Comparison of ENCODE assay signal across 8 mouse cellular contexts in genomic region chr2:132576522-132577135, GRCm38 (mm10). TPM values are rescaled to one million over a fixed set of nuclear protein-coding genes. Genes with fewer than 3 reads are reported as not detected.
DNase-seq lines count a peak whose midpoint lies in the region; ATAC-seq and TF ChIP-seq lines count a peak whose summit lies in the region.

No protein-coding gene starts in this region.

- H3K4me1 ChIP-seq in heart, embryonic 10.5 days: peaks cover 16% of the 10 kb centered on the region
- H3K4me1 ChIP-seq in hindbrain, embryonic 12.5 days: peaks cover 19% of the 10 kb centered on the region
- peaks cover 17% of the 10 kb centered on the region for H3K4me1 ChIP-seq in midbrain, embryonic 10.5 days
- peaks cover 8% of the 10 kb centered on the region for H3K4me1 ChIP-seq in thymus, adult 2 months (replicated peaks; ENCODE audit: control insufficient read depth, insufficient read depth, low read length)

- DNase-seq in heart, embryonic 10.5 days (ENCODE audit: low spot score): no peak
- DNase-seq in heart, adult 9 months (ENCODE audit: low spot score in 2 of 2): no peak
- peak; percentile 55 for DNase-seq in adipocyte (ENCODE audit: low spot score)
- DNase-seq in midbrain, embryonic 10.5 days (ENCODE audit: low spot score): no peak
- no peak for DNase-seq in thymus, adult 2 months
- DNase-seq in right cerebral cortex, adult 2 months (ENCODE audit: low spot score in 2 of 2): no peak
- DNase-seq in testis, postnatal 10 days (ENCODE audit: low spot score): no peak

- ATAC-seq in hindbrain, embryonic 12.5 days (ENCODE audit: low FRiP score): no peak

- no peak for TF ChIP-seq CTCF in thymus, adult 2 months (IDR thresholded peaks at IDR 0.05; ENCODE audit: borderline replicate concordance, control insufficient read depth, extremely low read depth, insufficient read depth, low read length, poor library complexity)

- WGBS in heart, embryonic 10.5 days: 54% methylated on average over 3 of the region's 3 CpGs
- 54% methylated on average over 3 of the region's 3 CpGs for WGBS in hindbrain, embryonic 12.5 days
- WGBS in midbrain, embryonic 10.5 days: 61% methylated on average over 3 of the region's 3 CpGs
- WGBS in thymus, adult 2 months: 8% methylated on average over 3 of the region's 3 CpGs

- peak overlapping the region; percentile 99; the same call in 1 of the 2 replicates for H3K27ac ChIP-seq in heart, embryonic 10.5 days
- H3K27ac ChIP-seq in hindbrain, embryonic 12.5 days: no peak overlapping the region
- no peak overlapping the region for H3K27ac ChIP-seq in midbrain, embryonic 10.5 days (replicated peaks)
- H3K27ac ChIP-seq in thymus, adult 2 months (ENCODE audit: control insufficient read depth, insufficient read depth, low read length): no peak overlapping the region

- no peak for TF ChIP-seq POLR2A in thymus, adult 2 months (IDR thresholded peaks at IDR 0.05; ENCODE audit: control insufficient read depth, extremely low read depth, insufficient read depth, low read length, poor library complexity)

- peak overlapping the region; percentile 87 for H3K4me3 ChIP-seq in heart, embryonic 10.5 days
- H3K4me3 ChIP-seq in hindbrain, embryonic 12.5 days: peak overlapping the region; percentile 61
- H3K4me3 ChIP-seq in midbrain, embryonic 10.5 days: peak overlapping the region; percentile 83
- no peak overlapping the region for H3K4me3 ChIP-seq in thymus, adult 2 months (ENCODE audit: control insufficient read depth, insufficient read depth, low read length)

- peak overlapping the region; percentile 54 for H3K4me2 ChIP-seq in hindbrain, embryonic 12.5 days (replicated peaks)

- H3K36me3 ChIP-seq in heart, embryonic 10.5 days: peaks cover 4% of the 10 kb centered on the region; the same call in 1 of the 2 replicates
- peaks cover 3% of the 10 kb centered on the region for H3K36me3 ChIP-seq in hindbrain, embryonic 12.5 days
- peaks cover 3% of the 10 kb centered on the region for H3K36me3 ChIP-seq in midbrain, embryonic 10.5 days
- H3K36me3 ChIP-seq in thymus, adult 2 months (ENCODE audit: control insufficient read depth, insufficient read depth, low read length): peaks cover 2% of the 10 kb centered on the region; the same call in 1 of the 2 replicates

- no peaks in the 10 kb centered on the region for H3K27me3 ChIP-seq in heart, embryonic 10.5 days (ENCODE audit: insufficient read depth, poor library complexity, severe bottlenecking)
- H3K27me3 ChIP-seq in hindbrain, embryonic 12.5 days: no peaks in the 10 kb centered on the region
- H3K27me3 ChIP-seq in midbrain, embryonic 10.5 days (ENCODE audit: low read depth, poor library complexity, severe bottlenecking): no peaks in the 10 kb centered on the region
- no peaks in the 10 kb centered on the region for H3K27me3 ChIP-seq in thymus, adult 2 months (ENCODE audit: control insufficient read depth, insufficient read depth, low read length)

- H3K9me3 ChIP-seq in heart, embryonic 10.5 days: no peaks in the 10 kb centered on the region
- H3K9me3 ChIP-seq in hindbrain, embryonic 12.5 days (replicated peaks): no peaks in the 10 kb centered on the region
- peaks cover 5% of the 10 kb centered on the region; the same call in 1 of the 2 replicates for H3K9me3 ChIP-seq in midbrain, embryonic 10.5 days (replicated peaks)

- H3K9ac ChIP-seq in hindbrain, embryonic 12.5 days: peak overlapping the region; percentile 96

RNA-seq across cellular contexts. Expression of gene Gpcpd1, which starts 10.9 kb away (rescaled TPM):
- polyA plus RNA-seq in heart, embryonic 10.5 days (2016; fragmentation: Nextera tagmentation; extraction: Ambion mirVana): 28.0 and 32.6 TPM in 2 replicates
- 71.0 and 82.5 TPM in 2 replicates for polyA plus RNA-seq in hindbrain, embryonic 12.5 days (2016; fragmentation: Nextera tagmentation; extraction: Ambion mirVana)
- polyA plus RNA-seq in midbrain, embryonic 10.5 days (2016; fragmentation: Nextera tagmentation; extraction: Ambion mirVana): 29.2 and 41.1 TPM in 2 replicates
- polyA plus RNA-seq in thymus, adult 2 months (2012; rRNA removed): 11.0 and 13.9 TPM in 2 replicates
